Mouse (Mus musculus) mouse embryonic stem cell (cell line): Measurements from ENCODE around the gene Polr3b.

ENCODE experiments used
- in situ Hi-C, 2 experiments: fragments of 300-500 bp; cut with MboI; formaldehyde crosslinking; loops; 1 replicate in 1 of 2; 3 replicates in 1 of 2; pipeline ENCODE4 v1.14.3; 2019 to 2020; ENCODE audit warnings: low sequenced_read_pairs in 2 of 2, low pct_unique_long_range_greater_than_20kb in 1 of 2, mixed read lengths in 1 of 2; ENCODE audit not compliant: unreplicated experiment in 1 of 2

The Polr3b gene

GRCm38 (mm10) chr10:84730956-84731355 lies 108.9 kb downstream of the Polr3b start:
- in situ Hi-C loops = no loop called here

GRCm38 (mm10) chr10:84733511-84733910 lies 111.4 kb downstream of the Polr3b start:
- in situ Hi-C loops = no loop called here

- in situ Hi-C loops = no loop called here
Measured at GRCm38 (mm10) chr10:84754851-84755785, 133.0 kb downstream of the Polr3b start.

- in situ Hi-C loops = no loop called here
Measured at GRCm38 (mm10) chr10:84755786-84756203, 133.7 kb downstream of the Polr3b start, which contains the start of gene Rfx4. Rfx4 (plus strand) TSS chr10:84756062.

GRCm38 (mm10) chr10:84756435-84757095 lies 134.5 kb downstream of the Polr3b start:
- in situ Hi-C loops = no loop called here

GRCm38 (mm10) chr10:84757426-84758199 lies 135.5 kb downstream of the Polr3b start:
- in situ Hi-C loops = no loop called here

- in situ Hi-C loops = no loop called here
Measured at GRCm38 (mm10) chr10:84758200-84758468, 136.0 kb downstream of the Polr3b start.

GRCm38 (mm10) chr10:84758483-84759431 lies 136.7 kb downstream of the Polr3b start:
- in situ Hi-C loops = no loop called here

GRCm38 (mm10) chr10:84759511-84760117 lies 137.5 kb downstream of the Polr3b start:
- in situ Hi-C loops = no loop called here

GRCm38 (mm10) chr10:84760118-84761111 lies 138.3 kb downstream of the Polr3b start:
- in situ Hi-C loops = no loop called here

- in situ Hi-C loops = no loop called here
Measured at GRCm38 (mm10) chr10:84768766-84769165, 146.7 kb downstream of the Polr3b start.

GRCm38 (mm10) chr10:84772380-84773130 lies 150.5 kb downstream of the Polr3b start:
- in situ Hi-C loops = no loop called here

- in situ Hi-C loops = no loop called here
Measured at GRCm38 (mm10) chr10:84773889-84774288, 151.8 kb downstream of the Polr3b start.

GRCm38 (mm10) chr10:84774573-84774972 lies 152.5 kb downstream of the Polr3b start:
- in situ Hi-C loops = no loop called here
